Mouse (Mus musculus): Measurements from ENCODE around the gene Chst12. TPM values are rescaled to one million over a fixed set of nuclear protein-coding genes. Genes with fewer than 3 reads are reported as not detected.

Chst12 gene
- polyA plus RNA-seq, 1 experiment from 2014 or later, result 18.8 TPM

DNA sequence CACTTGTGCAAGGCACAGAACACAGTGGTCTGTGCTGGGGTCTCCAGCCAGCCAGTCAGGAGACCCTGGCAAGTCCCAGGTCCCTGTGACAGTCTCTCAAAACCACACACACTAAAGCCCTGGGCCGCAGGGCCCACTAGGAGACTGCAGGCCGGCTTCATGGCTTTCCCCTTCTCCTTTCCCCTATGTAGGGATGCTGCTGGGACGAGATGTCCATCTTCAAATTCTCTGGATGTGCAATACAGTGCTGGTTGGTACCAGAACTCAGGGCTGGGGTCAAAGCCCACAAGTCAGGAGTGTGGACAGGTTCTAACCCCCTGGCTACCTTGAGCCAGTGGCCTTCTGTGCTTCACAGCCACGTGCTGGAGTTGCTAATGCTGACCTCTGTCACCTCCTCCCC lies 60.9 kb downstream of the Chst12 start:
- WGBS, result 83% methylated on average over 4 of the region's 4 CpGs
- no peak for TF ChIP-seq CTCF (IDR thresholded peaks at IDR 0.05; ENCODE audit: low read depth)
- H3K9ac ChIP-seq (ENCODE audit: low read depth, low read length), result no peak overlapping the region

DNA sequence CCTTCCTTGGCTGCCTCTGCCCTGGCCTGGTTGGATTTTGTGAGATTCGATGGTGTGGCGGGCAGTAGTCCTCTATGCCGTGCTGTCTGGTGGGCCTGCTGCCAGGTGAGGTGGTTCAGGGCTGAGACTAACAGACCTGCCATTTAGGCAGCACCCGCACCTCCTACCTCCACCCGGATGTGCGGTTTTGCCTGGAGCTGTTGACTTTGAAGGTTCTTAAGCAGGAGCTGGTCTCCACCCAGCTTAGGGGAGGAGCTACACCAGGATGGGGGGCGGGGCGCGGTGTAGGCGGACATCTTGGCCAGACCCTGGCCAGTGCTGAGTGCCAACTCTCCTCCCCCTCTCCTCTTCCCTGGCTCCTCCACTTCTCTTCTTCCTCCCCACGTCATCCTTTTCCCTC lies 62.0 kb downstream of the Chst12 start:
- Histone ChIP-seq H3K27ac (ENCODE audit: low read depth, low read length) (no peak overlapping the region), H3K4me2 (replicated peaks; ENCODE audit: low read depth) (no peak overlapping the region), H3K4me1 (replicated peaks; ENCODE audit: control insufficient read depth, insufficient read depth, low read length) (peaks cover 5% of the 10 kb centered on the region; the same call in 1 of the 2 replicates), H3K4me3 (ENCODE audit: low read depth, low read length) (no peak overlapping the region), H3K36me3 (ENCODE audit: control insufficient read depth, insufficient read depth) (no peaks in the 10 kb centered on the region), H3K27me3 (replicated peaks; ENCODE audit: control insufficient read depth, insufficient read depth, low read length) (no peaks in the 10 kb centered on the region), H3K9ac (ENCODE audit: low read depth, low read length) (no peak overlapping the region), H3K9me3 (ENCODE audit: control insufficient read depth) (no peaks in the 10 kb centered on the region)
- TF ChIP-seq CTCF (IDR thresholded peaks at IDR 0.05; ENCODE audit: low read depth), result no peak
- ATAC-seq, result no peak
- WGBS, result 43% methylated on average over 11 of the region's 11 CpGs

More for the DNA sequence above, 60.9 kb downstream of the Chst12 start:
- ATAC-seq, result no peak
- Histone ChIP-seq H3K27me3 (replicated peaks; ENCODE audit: control insufficient read depth, insufficient read depth, low read length) (no peaks in the 10 kb centered on the region), H3K4me1 (replicated peaks; ENCODE audit: control insufficient read depth, insufficient read depth, low read length) (peaks cover 5% of the 10 kb centered on the region; the same call in 1 of the 2 replicates), H3K9me3 (ENCODE audit: control insufficient read depth) (no peaks in the 10 kb centered on the region), H3K36me3 (ENCODE audit: control insufficient read depth, insufficient read depth) (no peaks in the 10 kb centered on the region), H3K4me3 (ENCODE audit: low read depth, low read length) (no peak overlapping the region), H3K27ac (ENCODE audit: low read depth, low read length) (no peak overlapping the region), H3K4me2 (replicated peaks; ENCODE audit: low read depth) (no peak overlapping the region)

GRCm38 (mm10) chr5:140567751-140568150 lies 62.4 kb downstream of the Chst12 start:
- H3K9ac ChIP-seq (ENCODE audit: low read depth, low read length), result no peak overlapping the region
- H3K4me1 ChIP-seq (replicated peaks; ENCODE audit: control insufficient read depth, insufficient read depth, low read length), result peaks cover 5% of the 10 kb centered on the region; the same call in 1 of the 2 replicates
- no peak overlapping the region for H3K4me3 ChIP-seq (ENCODE audit: low read depth, low read length)
- H3K9me3 ChIP-seq (ENCODE audit: control insufficient read depth), result no peaks in the 10 kb centered on the region
- 90% methylated on average over 5 of the region's 5 CpGs for WGBS
- H3K36me3 ChIP-seq (ENCODE audit: control insufficient read depth, insufficient read depth), result no peaks in the 10 kb centered on the region
- no peak overlapping the region for H3K4me2 ChIP-seq (replicated peaks; ENCODE audit: low read depth)
- H3K27ac ChIP-seq (ENCODE audit: low read depth, low read length), result no peak overlapping the region
- no peak for TF ChIP-seq CTCF (IDR thresholded peaks at IDR 0.05; ENCODE audit: low read depth)
- H3K27me3 ChIP-seq (replicated peaks; ENCODE audit: control insufficient read depth, insufficient read depth, low read length), result no peaks in the 10 kb centered on the region
- no peak for ATAC-seq

- Histone ChIP-seq H3K4me2 (replicated peaks; ENCODE audit: low read depth) (no peak overlapping the region), H3K36me3 (ENCODE audit: control insufficient read depth, insufficient read depth) (no peaks in the 10 kb centered on the region), H3K27me3 (replicated peaks; ENCODE audit: control insufficient read depth, insufficient read depth, low read length) (no peaks in the 10 kb centered on the region), H3K27ac (ENCODE audit: low read depth, low read length) (no peak overlapping the region), H3K4me3 (ENCODE audit: low read depth, low read length) (no peak overlapping the region), H3K9ac (ENCODE audit: low read depth, low read length) (no peak overlapping the region), H3K9me3 (ENCODE audit: control insufficient read depth) (no peaks in the 10 kb centered on the region), H3K4me1 (replicated peaks; ENCODE audit: control insufficient read depth, insufficient read depth, low read length) (peaks cover 5% of the 10 kb centered on the region; the same call in 1 of the 2 replicates)
- no peak for ATAC-seq
- WGBS, result 19% methylated on average over 10 of the region's 10 CpGs
- peak; percentile 91 for TF ChIP-seq CTCF (IDR thresholded peaks at IDR 0.05; ENCODE audit: low read depth)
Observed at GRCm38 (mm10) chr5:140568321-140568970, 63.1 kb downstream of the Chst12 start.

DNA sequence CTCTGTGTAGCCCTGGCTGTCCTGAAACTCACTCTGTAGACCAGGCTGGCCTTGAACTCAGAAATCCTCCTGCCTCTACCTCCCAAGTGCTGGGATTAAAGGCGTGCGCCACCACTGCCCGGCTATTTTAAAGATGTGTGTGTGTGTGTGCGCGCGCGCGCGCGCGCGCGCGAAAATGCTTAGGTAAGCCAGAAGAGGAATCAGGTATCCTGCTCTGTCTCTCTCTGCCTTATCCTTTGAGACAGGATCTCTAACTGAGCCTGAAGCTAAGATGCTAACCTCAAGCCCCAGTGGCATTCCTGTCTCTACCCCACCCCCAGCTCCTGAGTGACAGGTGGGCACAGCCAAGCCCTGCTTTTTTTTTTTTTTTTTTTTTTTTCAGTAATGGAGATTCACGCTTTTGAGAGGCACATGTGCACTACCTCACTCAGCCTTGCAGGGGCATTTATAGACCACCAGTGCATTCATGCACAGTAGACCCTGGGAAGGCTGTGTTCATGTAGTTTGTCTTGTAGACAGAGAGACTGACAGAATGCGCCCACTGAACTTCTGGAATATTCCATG lies 63.8 kb downstream of the Chst12 start:
- 80% methylated on average over 16 of the region's 16 CpGs for WGBS
- Histone ChIP-seq H3K4me1 (replicated peaks; ENCODE audit: control insufficient read depth, insufficient read depth, low read length) (peaks cover 5% of the 10 kb centered on the region; the same call in 1 of the 2 replicates), H3K9me3 (ENCODE audit: control insufficient read depth) (no peaks in the 10 kb centered on the region), H3K4me2 (replicated peaks; ENCODE audit: low read depth) (no peak overlapping the region), H3K36me3 (ENCODE audit: control insufficient read depth, insufficient read depth) (no peaks in the 10 kb centered on the region), H3K27me3 (replicated peaks; ENCODE audit: control insufficient read depth, insufficient read depth, low read length) (no peaks in the 10 kb centered on the region), H3K9ac (ENCODE audit: low read depth, low read length) (no peak overlapping the region), H3K27ac (ENCODE audit: low read depth, low read length) (no peak overlapping the region), H3K4me3 (ENCODE audit: low read depth, low read length) (no peak overlapping the region)
- no peak for TF ChIP-seq CTCF (IDR thresholded peaks at IDR 0.05; ENCODE audit: low read depth)
- ATAC-seq, result no peak

GRCm38 (mm10) chr5:140570223-140570870 lies 65.0 kb downstream of the Chst12 start:
- no peak overlapping the region for H3K27ac ChIP-seq (ENCODE audit: low read depth, low read length)
- H3K27me3 ChIP-seq (replicated peaks; ENCODE audit: control insufficient read depth, insufficient read depth, low read length), result no peaks in the 10 kb centered on the region
- no peaks in the 10 kb centered on the region for H3K4me1 ChIP-seq (replicated peaks; ENCODE audit: control insufficient read depth, insufficient read depth, low read length)
- H3K36me3 ChIP-seq (ENCODE audit: control insufficient read depth, insufficient read depth), result no peaks in the 10 kb centered on the region
- ATAC-seq, result no peak
- H3K9ac ChIP-seq (ENCODE audit: low read depth, low read length), result no peak overlapping the region
- 0 out of 2 replicates have a peak, but pooled peaks have one; percentile 12 for TF ChIP-seq CTCF (IDR thresholded peaks at IDR 0.05; ENCODE audit: low read depth)
- no peaks in the 10 kb centered on the region for H3K9me3 ChIP-seq (ENCODE audit: control insufficient read depth)
- no peak overlapping the region for H3K4me2 ChIP-seq (replicated peaks; ENCODE audit: low read depth)
- WGBS, result 83% methylated on average over 13 of the region's 13 CpGs
- no peak overlapping the region for H3K4me3 ChIP-seq (ENCODE audit: low read depth, low read length)
